Mouse (Mus musculus): ENCODE data around the gene Fam240a.

Fam240a gene

GRCm38 (mm10) chr9:110873681-110874659 lies 42.7 kb downstream of the Fam240a start:
- no peak for DNase-seq (ENCODE audit: low read depth, low spot score)
- no peaks in the 10 kb centered on the region for H3K27me3 ChIP-seq (ENCODE audit: control insufficient read depth, insufficient read depth, low read length, poor library complexity, severe bottlenecking)
- no peaks in the 10 kb centered on the region for H3K36me3 ChIP-seq (ENCODE audit: control insufficient read depth, insufficient read depth, low read length, poor library complexity, severe bottlenecking)

DNA sequence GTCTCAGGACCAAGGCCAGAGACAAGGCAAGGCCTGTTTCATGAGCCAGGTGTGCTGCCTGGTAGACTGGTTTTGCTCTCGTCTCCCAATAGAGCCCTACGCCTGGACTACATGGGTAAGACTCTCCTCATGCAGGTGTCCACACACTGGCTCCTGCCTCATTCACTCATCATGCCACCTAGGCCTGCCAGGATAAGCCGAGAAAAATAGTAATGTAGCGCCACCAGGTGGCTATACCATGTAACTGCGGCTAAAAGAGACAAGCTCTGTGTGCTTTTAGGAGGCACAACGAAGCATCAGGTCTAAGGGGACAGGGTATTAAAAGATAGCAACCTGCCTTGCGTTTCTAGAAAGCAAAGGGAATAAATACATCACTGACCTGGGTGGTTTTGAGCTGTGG lies 45.6 kb downstream of the Fam240a start:
- H3K27me3 ChIP-seq (ENCODE audit: control insufficient read depth, insufficient read depth, low read length, poor library complexity, severe bottlenecking) = no peaks in the 10 kb centered on the region
- peak; percentile 62 for DNase-seq (ENCODE audit: low read depth, low spot score)

More for the DNA sequence above, 45.6 kb downstream of the Fam240a start:
- no peaks in the 10 kb centered on the region for H3K36me3 ChIP-seq (ENCODE audit: control insufficient read depth, insufficient read depth, low read length, poor library complexity, severe bottlenecking)

Data from splenic B cell, adult 2 months (primary cell).